Mouse (Mus musculus) duodenum, adult 2 months (tissue): ENCODE measurements around the gene Spata46. TPM values are rescaled to one million over a fixed set of nuclear protein-coding genes. Genes with fewer than 3 reads are reported as not detected.

Experiments
- polyA plus RNA-seq: library from polyadenylated mRNA; depleted of rRNA; stranded (reverse); fragments of >200 nt; gene quantifications from 2 replicates; pipeline ENCODE4 v1.2.3, GENCODE M21; 2012; ENCODE audit warnings: low replicate concordance; rRNA removed

Gene Spata46
- polyA plus RNA-seq: not detected in 2 replicates

GRCm38 (mm10) chr1:170308503-170308902 lies at the start of gene Spata46:
Spata46 (plus strand) TSS chr1:170308803.

GRCm38 (mm10) chr1:170277016-170277415 lies 31.6 kb upstream of the Spata46 start, which contains the start of gene Sh2d1b1:
Sh2d1b1 (plus strand) TSS chr1:170277320.

GRCm38 (mm10) chr1:170306232-170306631 lies 2.4 kb upstream of the Spata46 start, which contains the start of gene Gm7694:
Gm7694 (minus strand) TSS chr1:170306332.

Other genes with a start within 250 kb of the Spata46 start
- 1.5 and 3.7 TPM in 2 replicates for gene Ddr2, start 198.0 kb upstream of the Spata46 start, polyA plus RNA-seq
- gene Uap1, start 133.8 kb upstream of the Spata46 start, polyA plus RNA-seq: 9.1 and 11.6 TPM in 2 replicates
- 2.1 and 2.5 TPM in 2 replicates for gene Uhmk1, start 93.4 kb upstream of the Spata46 start, polyA plus RNA-seq
- not detected in 2 replicates for gene Sh2d1b2, start 76.1 kb upstream of the Spata46 start, polyA plus RNA-seq
- 0.35 and 0.36 TPM in 2 replicates for gene Sh2d1b1, start 31.5 kb upstream of the Spata46 start, polyA plus RNA-seq
- gene Gm7694, start 2.5 kb upstream of the Spata46 start, polyA plus RNA-seq: 2.5 and 9.0 TPM in 2 replicates